Mouse (Mus musculus): ENCODE data around the gene Tnks1bp1.

Tnks1bp1 gene

DNA sequence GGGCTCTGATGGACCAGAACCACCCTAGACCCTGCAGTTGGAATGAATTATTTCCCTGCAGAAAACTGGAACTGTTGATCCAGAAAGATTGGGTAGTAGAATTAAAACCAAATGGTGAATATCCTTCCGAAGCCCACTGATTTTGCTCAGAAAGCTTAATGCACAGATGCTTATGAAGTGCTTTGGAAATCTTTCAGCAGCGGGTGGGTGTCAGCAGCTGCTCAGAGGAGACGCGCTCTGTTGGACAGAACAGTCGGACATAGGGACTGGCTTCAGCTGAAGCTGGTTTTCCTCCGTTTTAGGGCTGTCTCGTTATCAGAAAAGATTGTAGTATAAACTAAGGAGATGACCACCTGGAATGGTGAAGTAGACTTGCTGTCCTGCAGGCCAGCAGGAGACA, 4.2 kb upstream of the Tnks1bp1 start:
- DNase-seq: no peak

DNA sequence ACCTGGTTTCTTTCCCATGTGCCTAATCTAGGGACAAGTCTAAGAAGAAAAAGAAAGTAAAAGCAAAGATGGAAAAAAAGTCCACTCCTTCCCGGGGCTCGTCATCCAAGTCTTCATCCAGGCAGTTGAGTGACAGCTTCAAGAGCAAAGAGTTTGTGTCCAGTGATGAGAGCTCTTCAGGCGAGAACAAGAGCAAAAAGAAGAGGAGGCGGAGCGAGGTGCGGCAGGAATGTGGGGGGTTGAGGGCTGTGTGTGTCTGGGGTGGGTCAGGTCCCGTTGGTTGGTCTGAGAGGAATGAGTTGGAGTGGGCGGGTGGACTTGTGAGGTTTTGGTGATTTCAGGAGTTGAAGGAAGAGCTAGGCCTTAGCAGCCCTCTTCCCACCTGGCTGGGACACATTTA, 1.6 kb upstream of the Tnks1bp1 start:
- no peak for DNase-seq

DNA sequence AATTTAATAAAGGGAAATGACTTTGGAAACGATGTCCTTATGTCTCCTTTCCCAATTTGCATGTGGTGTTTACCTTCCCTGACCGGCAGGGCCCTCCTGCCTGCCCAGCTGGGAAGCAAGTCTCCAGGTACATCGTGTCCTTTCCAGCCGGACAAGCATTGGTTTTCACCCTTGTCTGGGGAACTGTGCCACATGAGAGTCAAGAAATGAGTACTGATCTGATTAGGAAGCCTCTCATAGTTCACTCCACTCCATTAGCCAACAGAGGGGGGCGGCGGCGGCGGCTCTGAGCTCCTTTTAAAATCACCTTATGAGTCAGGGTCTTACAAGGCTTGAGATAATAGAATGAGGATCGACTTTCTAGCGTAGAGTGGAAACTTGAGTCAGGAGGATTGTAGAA, 741 bp upstream of the Tnks1bp1 start:
- no peak for DNase-seq

DNA sequence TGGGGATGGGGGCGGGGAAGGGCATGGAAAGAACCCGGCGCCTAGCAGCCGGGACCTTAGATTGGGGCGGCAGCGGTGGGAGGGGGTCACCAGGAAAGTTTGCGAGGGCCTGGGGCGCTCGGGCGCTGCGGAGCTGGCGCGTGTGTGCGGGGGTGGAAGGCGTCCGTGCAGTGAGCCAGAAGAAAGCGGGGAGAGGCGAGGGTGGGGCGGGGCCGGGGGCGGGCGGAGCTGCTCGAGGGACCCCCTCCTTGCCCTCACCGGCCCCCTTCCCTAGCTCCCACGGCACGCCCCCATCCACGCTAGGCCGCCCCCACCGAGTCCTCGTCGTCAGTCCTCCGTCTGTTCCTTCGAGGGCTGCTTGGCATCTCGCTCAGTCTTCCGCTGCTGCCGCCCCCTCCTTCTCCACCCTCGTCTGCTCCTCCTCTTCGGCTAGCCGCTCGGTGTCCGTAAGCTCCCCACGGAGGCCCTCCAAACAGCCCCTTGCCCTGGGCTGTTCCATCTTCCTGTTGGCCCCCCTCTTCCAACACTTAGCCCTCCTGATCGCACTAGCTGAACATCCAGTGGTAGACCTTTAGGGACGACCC, 438 bp downstream of the Tnks1bp1 start:
- peak; percentile 57 for DNase-seq

DNA sequence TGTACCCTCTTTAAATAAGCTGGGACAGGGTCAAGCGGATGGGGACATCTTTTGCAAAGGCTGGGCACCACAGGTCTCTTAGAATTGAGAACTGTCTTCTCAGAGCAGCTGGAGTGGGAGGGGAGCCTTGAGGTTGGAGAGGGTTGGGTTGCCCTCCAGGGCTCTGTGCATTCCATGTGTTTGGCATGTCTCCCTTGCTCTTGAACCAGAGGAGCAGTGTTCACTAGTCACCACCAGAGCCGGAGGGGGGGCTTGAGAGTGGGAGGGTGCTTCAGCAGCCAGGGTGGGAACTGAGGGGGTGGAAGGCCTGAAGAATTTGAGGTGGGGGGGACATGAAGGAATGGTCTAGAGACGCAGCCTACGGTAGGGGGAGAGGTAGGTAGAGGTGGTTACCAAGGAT, 1.5 kb downstream of the Tnks1bp1 start:
- no peak for DNase-seq

DNA sequence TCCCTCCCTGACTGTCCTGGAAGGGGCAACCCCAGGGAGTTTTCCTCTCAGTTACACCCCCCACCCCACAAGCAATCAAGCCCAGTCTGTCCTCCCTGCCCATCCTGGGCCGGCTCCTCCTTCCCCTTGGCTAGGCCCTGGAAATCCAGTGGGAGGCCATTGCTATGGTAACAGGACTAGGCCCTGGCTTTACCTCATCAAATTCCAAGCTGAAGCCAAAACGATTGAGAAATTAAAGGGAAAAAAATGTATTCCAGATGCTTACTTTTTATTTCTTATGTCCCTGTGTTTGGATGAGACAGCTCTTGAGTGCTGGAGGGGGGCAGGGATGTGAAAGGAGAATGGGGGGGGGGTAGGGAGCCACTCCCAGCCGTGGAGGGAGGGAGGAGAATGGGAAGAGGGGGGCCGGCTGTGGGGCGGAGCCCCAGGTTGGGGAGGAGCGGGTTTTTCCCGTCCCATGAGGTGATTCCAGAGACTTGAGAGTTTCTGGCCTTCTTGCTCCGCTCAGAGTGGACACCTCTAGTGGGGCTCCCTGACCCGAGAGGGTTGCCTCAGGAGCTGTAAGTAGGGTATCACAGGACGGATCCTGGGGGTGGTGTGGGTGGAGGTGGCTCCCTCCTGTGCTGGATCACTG, 2.3 kb downstream of the Tnks1bp1 start:
- no peak for DNase-seq

DNA sequence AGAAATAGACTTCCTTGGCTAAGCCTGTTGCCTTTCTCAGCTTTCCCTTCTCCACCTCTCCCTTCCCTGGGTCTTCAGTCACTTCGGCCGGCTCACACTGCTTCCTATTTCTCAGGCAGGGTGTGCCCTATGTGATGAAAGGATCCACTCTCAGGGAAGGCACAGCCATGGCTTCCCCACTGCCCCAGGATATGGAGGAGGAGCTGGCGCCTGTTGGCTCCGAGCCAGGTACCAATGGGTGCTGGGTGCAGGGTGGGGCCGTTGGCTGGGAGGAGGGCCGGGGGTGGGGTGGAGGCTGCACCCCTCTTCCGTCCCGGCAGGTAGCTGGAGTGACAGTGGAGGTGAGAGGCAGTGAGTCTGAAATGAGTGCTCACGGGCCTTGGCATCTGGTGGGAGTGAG, 2.9 kb downstream of the Tnks1bp1 start:
- no peak for DNase-seq

DNA sequence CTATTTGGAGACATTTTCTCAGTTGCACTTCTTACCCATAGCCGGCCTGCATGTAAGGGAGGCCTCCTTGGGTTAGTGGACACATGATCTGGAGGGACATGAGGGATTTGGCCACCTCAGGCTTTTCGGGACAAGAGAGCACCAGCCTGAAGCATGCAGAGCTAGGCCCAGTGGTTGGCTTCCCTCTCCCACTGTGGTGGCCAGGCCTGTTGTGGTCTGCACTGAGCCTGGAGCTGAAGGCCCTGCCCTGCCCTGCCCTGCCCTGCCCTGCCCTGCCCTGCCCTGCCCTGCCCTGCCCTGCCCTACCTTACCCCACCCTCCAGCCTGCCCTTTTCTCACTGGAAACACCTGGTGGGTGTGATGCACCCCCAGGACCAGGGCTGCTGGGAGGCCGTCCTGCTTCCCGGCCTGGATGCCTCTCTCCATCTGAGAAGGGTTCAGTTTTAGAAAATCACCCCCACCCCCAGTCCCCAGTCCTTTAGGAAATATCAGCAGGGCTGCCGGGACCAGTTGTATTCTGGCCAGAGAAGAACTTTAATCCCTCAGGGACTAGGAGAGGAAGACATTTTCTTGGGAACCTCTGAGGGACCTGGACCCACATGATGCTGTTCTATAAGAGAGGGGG, 5.5 kb downstream of the Tnks1bp1 start:
- DNase-seq: no peak

DNA sequence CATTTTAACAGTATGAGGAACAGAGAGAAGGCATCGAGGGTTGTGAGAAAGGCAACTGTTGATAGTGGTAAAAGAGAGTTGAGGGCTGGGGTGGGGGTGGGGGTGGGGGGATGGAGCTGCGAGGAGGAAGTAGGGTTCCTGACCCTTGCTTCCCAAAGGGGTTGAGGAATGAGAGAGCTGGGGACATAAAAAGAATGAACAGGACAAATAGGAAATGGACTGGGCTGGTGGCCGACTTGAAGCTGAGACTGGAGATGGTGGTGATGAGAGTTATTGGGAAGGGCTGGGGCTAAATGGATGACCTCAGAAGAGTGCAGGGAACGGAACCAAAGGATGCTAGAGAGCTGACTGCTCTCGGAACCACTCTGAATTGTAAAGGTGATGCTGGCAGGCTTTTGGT, 8.9 kb downstream of the Tnks1bp1 start:
- DNase-seq: no peak

DNA sequence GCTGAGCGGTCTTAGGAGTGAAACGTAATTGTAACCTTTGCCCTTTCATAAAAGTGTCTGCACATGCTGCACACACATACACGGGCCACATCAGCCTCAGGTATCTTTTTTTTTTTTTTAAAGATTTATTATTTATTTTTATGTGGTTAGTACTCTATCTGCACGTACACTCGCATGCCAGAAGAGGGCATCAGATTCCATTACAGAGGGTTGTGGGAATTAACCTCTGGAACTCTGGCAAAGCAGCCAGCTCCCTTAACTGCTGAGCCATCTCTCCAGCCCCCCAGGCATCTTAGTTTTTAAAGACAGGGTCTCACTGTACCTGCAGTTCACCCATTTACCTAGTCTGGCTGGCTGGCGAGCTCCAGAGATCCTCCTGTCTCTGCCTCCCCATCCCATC, 11.9 kb downstream of the Tnks1bp1 start:
- DNase-seq: no peak

DNA sequence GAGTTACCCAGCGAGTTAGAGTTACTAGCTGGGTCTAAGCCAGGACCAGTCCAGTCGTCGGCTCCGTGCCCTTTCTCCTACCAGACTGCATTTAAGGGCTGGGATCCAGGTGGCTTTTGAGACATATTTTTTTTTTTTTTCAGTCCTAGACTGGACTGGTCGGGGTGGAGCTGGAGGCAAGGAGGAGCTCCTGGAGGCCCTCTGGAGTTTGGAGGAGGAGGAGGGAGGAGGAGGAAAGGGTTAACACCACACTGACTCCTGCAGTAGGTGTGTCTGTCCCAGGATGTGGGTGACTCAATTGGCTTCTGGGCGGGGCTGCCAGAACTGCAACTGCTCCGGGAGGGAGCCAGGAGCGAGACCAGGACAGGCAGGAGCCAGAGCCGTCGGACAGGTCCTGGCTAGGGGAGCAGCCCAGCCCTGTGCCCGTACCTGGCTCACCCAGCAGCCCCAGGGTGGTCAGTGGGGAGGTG, 12.8 kb downstream of the Tnks1bp1 start:
- DNase-seq: peak; percentile 39

DNA sequence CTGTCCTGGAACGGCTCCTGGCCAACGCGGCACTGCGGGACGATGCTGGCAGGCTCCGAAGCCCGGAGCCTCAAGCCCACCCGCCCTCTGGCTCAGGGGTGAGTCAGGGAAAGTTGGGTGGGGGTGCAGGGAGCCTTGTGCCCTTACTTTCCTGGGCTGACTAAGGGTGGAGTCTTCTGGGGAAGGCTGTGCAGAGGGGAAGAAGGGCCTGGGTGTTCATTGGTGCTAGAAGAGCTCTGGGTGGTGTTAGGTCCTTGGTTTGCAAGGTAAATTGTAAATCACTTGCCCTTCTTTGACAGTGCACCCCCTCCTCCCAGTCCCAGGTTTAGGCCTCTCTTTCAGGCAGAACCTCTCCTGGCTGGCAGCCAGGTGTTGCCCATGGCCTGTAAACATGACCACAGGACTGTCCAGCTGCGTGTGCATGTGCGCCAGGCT, 13.3 kb downstream of the Tnks1bp1 start:
- no peak for DNase-seq

DNA sequence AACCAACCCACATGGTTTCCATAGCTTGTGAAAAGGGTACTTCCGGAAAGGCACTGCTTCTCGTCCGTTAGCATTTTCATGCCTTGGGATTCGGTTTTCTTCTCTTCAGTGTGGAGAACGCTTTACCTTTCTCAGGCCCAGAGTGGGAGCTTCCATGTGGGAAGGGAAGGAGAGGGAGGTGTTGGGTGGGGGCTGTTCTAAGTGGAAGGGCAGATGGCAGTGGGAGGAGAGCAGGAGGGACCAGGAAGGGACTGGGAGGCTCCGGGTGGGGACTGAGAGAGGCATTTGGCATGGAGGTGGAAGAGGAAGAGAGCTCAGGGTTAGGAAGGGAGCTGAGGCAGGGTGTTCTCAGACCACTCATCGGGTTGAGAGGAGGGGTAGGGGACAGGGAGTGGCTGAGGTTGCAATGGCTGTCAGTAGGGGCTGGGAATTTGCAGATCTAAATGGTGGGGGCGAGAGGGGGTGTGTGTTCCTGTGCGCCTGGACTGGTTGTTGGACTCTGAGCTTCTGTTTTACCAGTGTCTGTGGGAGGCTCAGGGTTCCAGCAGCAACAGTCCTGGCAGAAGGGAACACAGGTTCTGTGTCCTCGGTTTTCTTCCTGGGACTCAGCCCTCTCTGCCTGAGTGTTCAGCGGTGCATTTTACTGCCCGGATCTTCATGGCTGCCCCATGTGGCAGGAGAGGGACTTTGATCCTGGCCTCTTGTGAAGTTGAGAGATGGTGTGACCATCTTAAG, 17.5 kb downstream of the Tnks1bp1 start:
- DNase-seq: no peak

DNA sequence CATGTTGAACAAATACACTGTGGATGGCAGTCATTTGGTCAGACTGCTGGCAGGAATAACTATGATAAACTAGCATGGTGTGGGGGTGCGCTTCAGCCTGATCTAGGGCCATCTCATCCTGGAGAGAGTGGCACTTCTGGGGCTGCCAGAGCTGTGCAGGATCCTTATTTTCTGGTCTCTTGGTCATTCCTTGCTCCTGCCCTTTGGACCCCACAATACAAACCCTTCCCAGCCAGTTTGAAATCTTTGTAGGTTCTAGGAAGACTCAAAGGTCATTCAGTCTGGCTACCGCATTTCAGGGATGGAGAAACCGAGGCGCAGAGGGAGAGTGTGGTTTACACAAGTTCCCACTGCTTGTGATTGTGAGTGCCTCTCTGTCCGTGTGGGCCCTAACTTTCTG, 19.1 kb downstream of the Tnks1bp1 start:
- DNase-seq: no peak

DNA sequence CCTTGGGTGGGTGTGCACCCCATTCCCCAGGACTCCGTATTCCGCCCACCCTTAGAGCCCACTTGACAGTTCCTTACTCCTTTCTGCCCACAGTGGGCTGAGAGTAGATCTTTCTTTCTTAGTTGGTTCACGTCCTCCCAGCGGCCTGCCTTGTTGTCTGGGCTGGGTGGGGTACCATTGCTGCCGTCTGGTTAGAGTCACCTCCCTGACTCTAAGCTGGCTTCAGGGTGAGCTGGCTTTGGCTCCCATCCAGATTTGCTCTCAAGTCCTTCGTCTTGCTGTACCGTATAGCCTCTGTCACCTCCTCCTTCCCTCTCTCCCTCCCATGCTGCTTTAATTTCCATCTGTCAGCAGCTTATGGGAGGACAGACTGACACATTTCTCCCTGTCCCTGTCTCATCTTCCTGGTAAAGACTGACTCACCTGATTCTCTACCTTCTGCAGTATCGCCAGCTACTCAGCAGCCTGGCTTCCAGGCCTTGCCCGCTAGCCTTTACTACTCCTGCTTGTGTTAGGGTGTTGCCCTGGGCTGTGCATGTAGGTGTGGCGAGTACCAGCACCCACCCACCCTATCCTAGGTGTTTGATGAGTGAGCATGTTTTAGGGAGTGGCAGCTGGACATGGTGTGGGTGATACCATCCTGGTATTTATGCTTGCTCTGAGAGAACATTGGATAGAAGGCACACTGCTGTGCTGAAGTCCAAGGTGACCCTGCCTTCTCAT, 20.2 kb downstream of the Tnks1bp1 start:
- no peak for DNase-seq

DNA sequence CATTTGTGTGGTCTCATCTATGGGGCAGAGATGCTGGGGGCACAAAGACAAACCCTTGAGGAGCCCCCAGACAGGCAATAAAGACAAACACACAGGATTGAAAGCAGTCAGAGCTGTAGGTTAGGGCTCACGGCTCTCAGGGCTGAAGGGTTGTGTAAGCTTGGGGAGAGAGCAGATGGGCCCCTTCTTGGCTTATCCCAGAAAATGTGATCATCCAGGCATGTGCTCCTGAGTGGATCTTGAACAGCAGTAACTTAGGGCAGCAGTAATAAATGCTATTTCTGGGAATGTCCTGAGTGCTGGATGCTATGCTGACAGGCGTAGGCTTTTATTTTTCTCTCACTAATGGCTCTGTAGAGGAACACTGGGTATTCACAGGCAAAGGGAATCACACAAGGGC, 20.8 kb downstream of the Tnks1bp1 start:
- DNase-seq: no peak

DNA sequence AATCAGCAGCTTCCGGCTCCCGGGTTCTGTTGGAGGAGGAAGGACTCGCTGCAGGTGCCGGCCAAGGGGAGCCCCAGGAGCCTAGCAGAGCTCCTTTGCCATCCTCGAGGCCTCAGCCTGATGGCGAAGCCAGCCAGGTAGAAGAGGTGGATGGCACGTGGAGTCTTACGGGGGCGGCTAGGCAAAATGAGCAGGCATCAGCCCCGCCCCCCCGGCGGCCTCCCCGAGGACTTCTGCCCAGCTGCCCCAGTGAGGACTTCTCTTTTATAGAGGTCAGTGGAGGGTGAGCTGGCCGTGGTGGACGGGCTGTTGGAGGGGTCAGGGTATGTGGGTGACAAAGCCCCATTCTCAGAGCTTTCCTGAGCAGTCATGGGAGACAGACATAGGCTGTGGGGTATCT, 22.3 kb downstream of the Tnks1bp1 start:
- no peak for DNase-seq

DNA sequence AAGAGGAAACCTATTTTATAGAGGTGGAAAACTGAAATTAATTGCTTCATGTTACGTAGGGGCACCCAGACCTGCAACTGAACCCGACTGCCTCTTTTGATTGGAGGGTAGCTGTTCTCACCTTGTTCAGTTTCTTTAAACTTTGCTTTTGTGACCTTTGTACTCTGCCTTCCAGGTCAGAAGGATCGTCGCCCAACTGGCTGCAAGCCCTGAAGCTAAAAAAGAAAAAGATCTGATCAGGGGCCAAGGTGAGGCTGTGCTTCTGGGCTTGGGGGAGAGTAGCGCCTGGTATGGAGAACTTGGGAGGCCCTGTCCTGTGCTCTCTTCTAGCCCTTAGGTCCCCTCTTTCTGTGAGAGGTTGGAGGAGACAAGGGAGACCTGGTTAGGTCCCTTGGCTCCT, 24.1 kb downstream of the Tnks1bp1 start:
- no peak for DNase-seq

DNA sequence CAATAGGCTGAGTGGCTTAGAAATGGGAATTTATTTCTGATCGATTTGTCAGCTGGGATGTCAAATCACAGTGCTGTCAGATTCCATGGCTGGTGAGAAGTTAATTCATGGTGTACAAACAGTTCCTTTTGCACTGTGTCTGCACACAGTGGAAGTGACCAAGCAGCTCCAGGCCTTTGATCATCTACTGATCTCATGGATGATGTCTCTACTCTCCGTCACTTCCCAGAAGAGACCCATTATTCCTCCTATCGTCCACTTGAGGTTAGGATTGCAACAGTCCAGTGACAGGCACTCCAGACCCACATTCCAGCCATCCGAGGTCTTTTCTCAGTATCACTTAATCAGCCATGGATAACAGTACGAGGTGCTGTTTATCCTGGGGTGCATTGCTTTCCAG, 25.9 kb downstream of the Tnks1bp1 start:
- no peak for DNase-seq

DNA sequence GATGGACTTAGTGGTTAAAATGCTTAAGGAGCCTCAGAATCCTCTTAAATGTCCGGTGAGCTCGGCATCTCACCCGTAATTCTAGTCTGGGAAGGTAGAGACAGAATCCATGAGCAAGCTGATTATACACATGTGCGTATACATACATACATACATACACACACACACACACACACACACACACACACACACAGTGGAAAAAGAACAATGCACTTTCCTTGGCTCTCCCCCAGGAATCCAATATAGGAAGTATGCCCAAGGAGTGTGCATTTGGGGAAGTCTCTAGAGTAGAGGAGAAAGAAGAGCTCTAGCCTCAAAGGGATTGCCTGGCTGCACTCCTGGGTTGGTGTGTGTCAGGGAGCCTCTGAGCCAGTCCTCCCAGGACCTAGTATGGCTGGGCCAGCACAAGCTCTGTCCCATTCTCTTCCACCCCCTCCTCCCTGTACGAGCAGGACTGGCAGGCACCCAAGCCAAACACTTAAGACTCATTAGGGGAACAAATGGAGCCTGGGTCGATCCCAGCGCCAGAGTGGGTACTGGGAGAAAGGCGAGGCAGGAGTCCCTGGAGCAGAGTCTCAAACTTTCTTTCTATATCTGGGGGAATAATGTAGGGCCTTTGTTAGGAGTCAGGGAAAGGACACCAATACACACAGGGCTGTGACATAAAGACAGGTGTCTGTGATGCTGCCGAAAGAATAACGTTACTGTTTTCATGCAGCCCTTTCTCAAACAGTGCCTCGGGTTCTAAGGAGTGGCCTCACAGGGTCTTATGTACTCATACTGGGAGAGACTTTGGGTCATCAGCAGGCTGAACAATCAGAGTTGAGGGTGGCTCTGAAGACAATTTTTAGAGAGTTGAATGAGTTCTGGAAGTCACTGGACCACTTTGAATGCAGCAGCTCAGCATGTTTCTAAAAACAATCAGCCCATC, 41.2 kb downstream of the Tnks1bp1 start:
- no peak for DNase-seq

DNA sequence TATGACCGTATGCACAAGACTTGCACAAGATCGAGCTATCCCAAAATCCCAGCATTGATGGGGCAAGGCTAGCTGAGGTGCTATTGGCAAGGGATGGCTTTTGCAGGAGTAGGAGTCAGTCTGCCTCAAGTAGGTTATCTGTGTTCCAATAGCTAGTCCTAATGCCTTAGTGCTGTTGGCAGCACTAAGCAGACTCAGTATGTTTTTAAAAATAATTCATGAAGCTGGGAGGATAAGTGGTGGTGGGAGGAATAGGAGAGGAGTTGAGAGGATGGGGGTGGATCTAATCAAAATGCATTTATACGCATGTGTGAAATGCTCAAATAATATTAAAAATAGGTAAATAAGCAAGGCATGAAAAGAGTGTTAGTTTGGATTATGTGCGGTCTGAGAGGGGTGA, 43.5 kb downstream of the Tnks1bp1 start:
- DNase-seq: no peak

DNA sequence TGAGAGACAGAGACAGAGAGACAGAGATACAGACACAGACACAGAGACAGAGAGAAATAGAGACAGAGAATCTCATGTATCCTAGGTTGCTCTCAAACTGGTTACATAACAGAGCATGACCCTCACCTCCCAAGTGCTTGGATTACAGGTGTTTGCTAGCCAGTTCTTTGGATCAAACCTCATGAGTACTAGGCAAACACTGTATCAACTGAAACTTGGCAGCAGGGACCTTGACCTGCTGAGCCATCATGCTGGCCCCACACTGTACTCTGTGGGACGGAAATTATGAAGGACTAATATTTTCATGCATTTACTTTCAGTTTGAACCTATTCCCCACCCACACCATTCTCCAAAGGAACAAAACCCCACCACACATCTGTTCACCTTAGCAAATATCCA, 45.6 kb downstream of the Tnks1bp1 start:
- DNase-seq: no peak

All from thymus, postnatal 25 days (tissue).